Mouse (Mus musculus) forebrain, postnatal 0 days (tissue): ENCODE results near the gene Tmem100. TPM values are rescaled to one million over a fixed set of nuclear protein-coding genes. Genes with fewer than 3 reads are reported as not detected.

ENCODE experiments used
- ATAC-seq: fragments of 200-750 bp; cut with Nextera tagmentation; 2 replicates; pipeline ENCODE4 v1.8.0; 2017; ENCODE audit warnings: mild to moderate bottlenecking, moderate library complexity
- DNase-seq: peaks from one replicate; pipeline ENCODE4 v3.0.0-alpha.2; 2015
- H3K27ac ChIP-seq: fragments of 300-500 bp; sonication (generic); 2 replicates; pipeline ENCODE4 v1.5.1; 2014; ENCODE audit warnings: low read depth, mild to moderate bottlenecking, antibody characterized with exemption, low read length, moderate library complexity, mixed read lengths
- H3K27me3 ChIP-seq: fragments of 300-500 bp; sonication (generic); 2 replicates; pipeline ENCODE4 v1.6.1; 2014; ENCODE audit warnings: mild to moderate bottlenecking, low read length, mixed read lengths; ENCODE audit not compliant: insufficient read depth
- H3K36me3 ChIP-seq: fragments of 300-500 bp; sonication (generic); 2 replicates; pipeline ENCODE4 v1.6.1; 2014; ENCODE audit warnings: mild to moderate bottlenecking, moderate library complexity; ENCODE audit not compliant: insufficient read depth
- H3K4me1 ChIP-seq: fragments of 300-500 bp; sonication (generic); 2 replicates; pipeline ENCODE4 v1.6.1; 2014; ENCODE audit warnings: antibody characterized with exemption; ENCODE audit not compliant: insufficient read depth
- H3K4me2 ChIP-seq: fragments of 300-500 bp; sonication (generic); 2 replicates; pipeline ENCODE4 v1.6.1; 2014; ENCODE audit warnings: low read depth, mild to moderate bottlenecking, moderate library complexity
- H3K4me3 ChIP-seq: fragments of 300-500 bp; sonication (generic); 2 replicates; pipeline ENCODE4 v1.5.1; 2014; ENCODE audit warnings: low read depth, low read length, mixed read lengths
- H3K9ac ChIP-seq: fragments of 300-500 bp; sonication (generic); 2 replicates; pipeline ENCODE4 v1.6.1; 2014; ENCODE audit warnings: mild to moderate bottlenecking
- H3K9me3 ChIP-seq: fragments of 300-500 bp; sonication (generic); 2 replicates; pipeline ENCODE4 v1.6.1; 2016; ENCODE audit warnings: low read length
- CTCF ChIP-seq: sonication (generic); IDR thresholded peaks from 2 replicates; pipeline ENCODE4 v1.5.1; 2016; ENCODE audit warnings: antibody characterized with exemption, control low read depth, low read depth
- whole genome bisulfite sequencing: fragments of 180-500 bp; shearing (Covaris S2); extraction: QIAGEN DNeasy Blood & Tissue Kit; methylation state at CpG from one replicate; pipeline ENCODE4 v1.1.7; 2014; 5-methylcytosine and 5-hydroxymethylcytosine counted together
- polyA plus RNA-seq: library from polyadenylated mRNA; unstranded; fragments of >200 nt; fragmentation: Nextera tagmentation; extraction: Ambion mirVana; gene quantifications from 2 replicates; pipeline ENCODE4 v1.2.1, GENCODE M21; 2015
- total RNA-seq: library from RNA; depleted of rRNA; stranded (reverse); fragments of >200 nt; gene quantifications from 2 replicates; pipeline ENCODE4 v1.2.3, GENCODE M21; 2014; rRNA removed

Gene Tmem100
- total and polyA plus RNA-seq, 2 experiments from 2014 or later, result 7.7 to 11.3 TPM

DNA sequence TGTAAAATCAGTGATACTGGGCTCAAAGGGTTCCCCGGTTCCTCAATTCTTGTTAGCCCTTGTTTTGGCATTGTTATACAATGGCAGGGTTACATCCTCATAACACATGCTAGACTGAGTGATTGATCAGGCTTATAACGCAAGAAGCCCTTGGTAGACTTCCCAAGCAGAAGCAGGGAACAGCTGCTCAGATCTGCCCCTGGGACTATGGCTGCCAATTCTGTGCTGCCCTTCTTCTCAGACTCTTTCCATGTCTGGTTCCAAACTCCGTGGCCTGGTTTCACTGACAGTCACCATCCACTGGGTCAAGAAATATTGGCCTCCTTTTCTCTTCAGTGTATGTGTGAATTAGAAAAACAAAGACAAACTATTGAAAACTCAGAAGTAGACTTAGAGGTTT is 46.5 kb downstream of the Tmem100 start:
- H3K9me3 ChIP-seq, result no peaks in the 10 kb centered on the region
- H3K9ac ChIP-seq, result no peak overlapping the region
- ATAC-seq (no peak), DNase-seq (no peak)
- H3K36me3 ChIP-seq, result no peaks in the 10 kb centered on the region
- TF ChIP-seq CTCF, result no peak
- no peaks in the 10 kb centered on the region for H3K4me1 ChIP-seq
- no peaks in the 10 kb centered on the region for H3K27me3 ChIP-seq
- WGBS, result 90% methylated on average over 3 of the region's 3 CpGs
- no peak overlapping the region for H3K4me2 ChIP-seq
- no peak overlapping the region for H3K27ac ChIP-seq
- no peak overlapping the region for H3K4me3 ChIP-seq

GRCm38 (mm10) chr11:90080678-90081267 is 50.6 kb downstream of the Tmem100 start:
- no peak overlapping the region for H3K4me2 ChIP-seq
- H3K4me3 ChIP-seq, result no peak overlapping the region
- DNase-seq (no peak), ATAC-seq (no peak)
- H3K27me3 ChIP-seq, result no peaks in the 10 kb centered on the region
- no peaks in the 10 kb centered on the region for H3K36me3 ChIP-seq
- 65% methylated on average over 3 of the region's 3 CpGs for whole genome bisulfite sequencing
- no peak overlapping the region for H3K9ac ChIP-seq
- H3K4me1 ChIP-seq, result no peaks in the 10 kb centered on the region
- no peaks in the 10 kb centered on the region for H3K9me3 ChIP-seq
- no peak for TF ChIP-seq CTCF
- no peak overlapping the region for H3K27ac ChIP-seq

- Histone ChIP-seq H3K27ac (no peak overlapping the region), H3K36me3 (no peaks in the 10 kb centered on the region), H3K27me3 (no peaks in the 10 kb centered on the region), H3K4me3 (no peak overlapping the region), H3K4me1 (no peaks in the 10 kb centered on the region), H3K9ac (no peak overlapping the region), H3K9me3 (no peaks in the 10 kb centered on the region), H3K4me2 (no peak overlapping the region)
- DNase-seq (no peak), ATAC-seq (no peak)
- no peak for TF ChIP-seq CTCF
- 91% methylated on average over 10 of the region's 10 CpGs for WGBS
Observed at GRCm38 (mm10) chr11:90081820-90082596, 51.9 kb downstream of the Tmem100 start.

DNA sequence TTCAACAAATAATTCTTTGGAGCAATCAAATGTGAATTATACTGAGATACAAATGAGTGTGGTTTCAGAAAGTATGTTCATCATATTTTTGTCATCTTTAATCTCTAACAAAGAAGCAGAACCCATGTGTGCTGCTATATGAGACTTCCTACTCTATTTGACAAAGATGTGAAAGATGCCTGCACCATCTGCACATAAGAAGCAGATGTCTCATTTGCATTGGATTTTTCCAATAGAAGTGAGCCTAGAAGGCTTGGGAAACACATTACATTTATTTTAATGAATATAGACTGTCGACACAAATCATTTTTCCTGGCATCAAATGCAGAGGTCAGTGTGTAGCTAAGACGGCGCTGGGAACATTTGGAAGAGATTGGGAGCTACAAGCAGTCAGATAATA is 52.9 kb downstream of the Tmem100 start:
- DNase-seq, result peak; percentile 58
- H3K27ac ChIP-seq, result no peak overlapping the region
- no peak overlapping the region for H3K9ac ChIP-seq
- H3K9me3 ChIP-seq, result no peaks in the 10 kb centered on the region
- no peaks in the 10 kb centered on the region for H3K36me3 ChIP-seq
- H3K4me3 ChIP-seq, result no peak overlapping the region
- WGBS, result 54% methylated on average over 3 of the region's 3 CpGs
- peak; percentile 67 for ATAC-seq
- no peaks in the 10 kb centered on the region for H3K27me3 ChIP-seq
- H3K4me1 ChIP-seq, result no peaks in the 10 kb centered on the region
- no peak overlapping the region for H3K4me2 ChIP-seq
- TF ChIP-seq CTCF, result no peak

DNA sequence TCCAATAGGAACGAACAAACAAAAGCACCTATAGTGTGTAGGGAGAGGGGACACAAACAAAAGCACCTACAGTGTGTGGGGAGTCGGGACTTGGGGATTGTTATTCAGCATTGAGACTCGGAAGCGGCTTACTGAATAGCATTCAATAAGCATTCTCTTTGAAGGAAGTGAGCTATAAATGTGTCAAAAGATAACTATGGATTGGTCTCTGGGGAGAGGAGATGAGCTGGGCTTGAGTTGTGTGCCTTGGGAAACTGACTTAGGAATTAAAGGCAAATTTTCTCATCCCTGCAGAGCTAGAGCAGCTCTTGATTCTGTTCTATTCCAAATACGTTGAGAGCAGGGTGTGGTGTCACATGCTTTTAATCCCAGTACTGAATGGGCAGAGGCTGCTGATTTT is 54.0 kb downstream of the Tmem100 start:
- H3K27ac ChIP-seq, result no peak overlapping the region
- TF ChIP-seq CTCF, result no peak
- ATAC-seq (no peak), DNase-seq (no peak)
- no peak overlapping the region for H3K4me2 ChIP-seq
- H3K4me1 ChIP-seq, result no peaks in the 10 kb centered on the region
- no peaks in the 10 kb centered on the region for H3K27me3 ChIP-seq
- no peak overlapping the region for H3K9ac ChIP-seq
- H3K36me3 ChIP-seq, result no peaks in the 10 kb centered on the region
- no peak overlapping the region for H3K4me3 ChIP-seq
- WGBS, result 48% methylated on average over 5 of the region's 5 CpGs
- no peaks in the 10 kb centered on the region for H3K9me3 ChIP-seq

Other genes with a start within 250 kb of the Tmem100 start
- gene Pctp, start 27.5 kb upstream of the Tmem100 start, total RNA-seq, result 0.52 and 0.62 TPM in 2 replicates
- gene Pctp, start 27.5 kb upstream of the Tmem100 start, polyA plus RNA-seq, result 0.60 and 0.99 TPM in 2 replicates
- 12.0 and 14.5 TPM in 2 replicates for gene Gm45716, start 157.3 kb downstream of the Tmem100 start, total RNA-seq
- gene Gm45716, start 157.3 kb downstream of the Tmem100 start, polyA plus RNA-seq, result 24.7 and 32.7 TPM in 2 replicates
- 151 and 161 TPM in 2 replicates for gene Mmd, start 219.1 kb downstream of the Tmem100 start, total RNA-seq
- 105 and 119 TPM in 2 replicates for gene Mmd, start 219.1 kb downstream of the Tmem100 start, polyA plus RNA-seq